Mouse (Mus musculus) kidney, adult 8-10 months (tissue): ENCODE measurements around the gene Max.

Experiments
- DNase-seq, 2 experiments: peaks; one replicate each; pipeline ENCODE4 v3.0.0; 2022

The Max gene

GRCm38 (mm10) chr12:76954698-76955423 lies 7.1 kb downstream of the Max start:
- DNase-seq = peak; percentile 77 to 78

GRCm38 (mm10) chr12:76953750-76954363 lies 8.1 kb downstream of the Max start:
- peak; percentile 28 to 73 for DNase-seq

- DNase-seq = no peak
Measured at GRCm38 (mm10) chr12:76950330-76950729, 11.7 kb downstream of the Max start.

- no peak for DNase-seq
Measured at GRCm38 (mm10) chr12:76948781-76949180, 13.2 kb downstream of the Max start.

GRCm38 (mm10) chr12:76948185-76948584 lies 13.8 kb downstream of the Max start:
- DNase-seq = no peak

- DNase-seq = no peak
Measured at GRCm38 (mm10) chr12:76947487-76947886, 14.5 kb downstream of the Max start.

GRCm38 (mm10) chr12:76943466-76943865 lies 18.5 kb downstream of the Max start:
- peak in 1 of 2 experiments; percentile 15 for DNase-seq

- DNase-seq = no peak
Measured at GRCm38 (mm10) chr12:76943046-76943445, 19.0 kb downstream of the Max start.

- DNase-seq = no peak
Measured at GRCm38 (mm10) chr12:76942476-76942875, 19.5 kb downstream of the Max start.

- DNase-seq = no peak
Measured at GRCm38 (mm10) chr12:76941524-76941923, 20.5 kb downstream of the Max start.

GRCm38 (mm10) chr12:76938013-76938412 lies 24.0 kb downstream of the Max start:
- DNase-seq = peak; percentile 41 to 53

GRCm38 (mm10) chr12:76936211-76936610 lies 25.8 kb downstream of the Max start:
- no peak for DNase-seq

- DNase-seq = no peak
Measured at GRCm38 (mm10) chr12:76934438-76934837, 27.6 kb downstream of the Max start.

GRCm38 (mm10) chr12:76932688-76933060 lies 29.3 kb downstream of the Max start:
- DNase-seq = no peak

- DNase-seq = no peak
Measured at GRCm38 (mm10) chr12:76931739-76932687, 30.0 kb downstream of the Max start.

GRCm38 (mm10) chr12:76930177-76930576 lies 31.8 kb downstream of the Max start:
- no peak for DNase-seq

GRCm38 (mm10) chr12:76927539-76927938 lies 34.5 kb downstream of the Max start:
- peak in 1 of 2 experiments; percentile 18 for DNase-seq

- no peak for DNase-seq
Measured at GRCm38 (mm10) chr12:76927012-76927411, 35.0 kb downstream of the Max start.

- DNase-seq = no peak
Measured at GRCm38 (mm10) chr12:76926338-76926945, 35.6 kb downstream of the Max start.

- DNase-seq = no peak
Measured at GRCm38 (mm10) chr12:76924904-76925604, 36.9 kb downstream of the Max start.

GRCm38 (mm10) chr12:76923118-76923517 lies 38.9 kb downstream of the Max start:
- DNase-seq = no peak

- DNase-seq = peak in 1 of 2 experiments; percentile 13
Measured at GRCm38 (mm10) chr12:76920990-76921389, 41.0 kb downstream of the Max start.
